Mouse (Mus musculus) G1E-ER4 (cell line): Measurements from ENCODE around the gene Stambp. TPM values are rescaled to one million over a fixed set of nuclear protein-coding genes. Genes with fewer than 3 reads are reported as not detected.

Experiments
- GATA1 ChIP-seq: IDR thresholded peaks from one replicate; pipeline ENCODE4 v1.8.0; 2012; ENCODE audit warnings: low read length, inconsistent platforms
- polyA plus RNA-seq: library from polyadenylated mRNA; stranded (reverse); fragments of >175 nt; gene quantifications from 2 replicates; pipeline ENCODE4 v1.2.3, GENCODE M21; 2012

Gene Stambp
- polyA plus RNA-seq, 1 experiment = 1.6 TPM

DNA sequence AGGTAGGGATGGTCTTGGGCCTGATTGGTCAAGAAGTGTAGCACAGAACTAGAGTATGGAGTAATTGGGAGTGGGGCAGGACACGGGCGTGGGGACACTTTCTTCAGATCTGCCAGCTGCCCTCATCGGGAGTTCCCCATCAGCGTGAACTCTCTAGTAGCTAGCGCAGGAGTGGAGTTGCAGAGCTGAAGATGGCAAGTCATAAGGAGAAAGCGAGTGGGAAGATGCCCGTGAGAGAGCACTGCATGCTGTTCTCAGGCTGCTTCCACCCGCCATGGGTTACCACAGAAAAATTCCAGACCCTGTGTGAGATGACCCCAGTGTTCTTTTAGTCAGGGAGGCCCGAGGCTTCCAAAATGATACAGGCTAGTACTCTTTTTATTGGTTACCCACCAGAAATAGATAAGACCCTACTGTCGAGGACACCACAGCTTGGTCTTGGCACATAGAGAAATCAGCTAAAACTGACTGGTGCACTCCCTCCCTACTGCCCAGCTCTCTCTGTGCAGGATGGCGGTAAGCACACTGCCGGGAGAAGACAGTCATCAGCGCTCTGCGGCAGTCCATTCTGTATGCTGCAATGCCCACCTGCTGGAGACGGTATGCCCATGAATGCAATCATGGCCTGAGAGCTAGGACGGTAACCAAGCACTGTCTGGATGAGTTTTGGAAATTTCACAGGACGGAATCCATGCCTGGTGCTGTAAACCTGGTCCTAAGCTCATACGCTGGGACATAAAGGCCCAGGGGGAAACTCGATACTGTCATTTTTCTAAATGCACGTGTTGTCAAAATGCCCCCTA is 9.8 kb upstream of the Stambp start:
- no peak for TF ChIP-seq GATA1

DNA sequence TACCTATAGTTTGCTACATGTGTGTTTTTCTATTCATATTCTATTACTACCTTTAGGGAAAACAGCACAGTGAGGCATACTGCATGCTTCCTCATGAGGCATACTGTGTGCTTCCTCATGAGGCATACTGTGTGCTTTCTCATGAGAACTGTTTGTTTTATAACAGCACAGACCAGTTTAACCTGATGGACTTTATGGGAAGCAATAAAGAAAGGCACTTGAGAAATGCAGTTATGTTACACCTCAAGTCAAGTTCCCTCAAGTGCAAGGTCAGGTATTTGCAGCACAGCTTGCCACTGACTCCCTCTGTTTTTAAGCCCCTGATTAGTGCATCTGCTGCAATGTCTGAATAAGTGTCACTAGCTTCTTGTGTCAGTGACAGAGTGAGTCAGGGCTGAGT is 5.0 kb upstream of the Stambp start:
- no peak for TF ChIP-seq GATA1

GRCm38 (mm10) chr6:83575609-83576008 is 3.1 kb upstream of the Stambp start:
- TF ChIP-seq GATA1 = no peak

- no peak for TF ChIP-seq GATA1
Observed at GRCm38 (mm10) chr6:83571840-83572667, 475 bp downstream of the Stambp start.

DNA sequence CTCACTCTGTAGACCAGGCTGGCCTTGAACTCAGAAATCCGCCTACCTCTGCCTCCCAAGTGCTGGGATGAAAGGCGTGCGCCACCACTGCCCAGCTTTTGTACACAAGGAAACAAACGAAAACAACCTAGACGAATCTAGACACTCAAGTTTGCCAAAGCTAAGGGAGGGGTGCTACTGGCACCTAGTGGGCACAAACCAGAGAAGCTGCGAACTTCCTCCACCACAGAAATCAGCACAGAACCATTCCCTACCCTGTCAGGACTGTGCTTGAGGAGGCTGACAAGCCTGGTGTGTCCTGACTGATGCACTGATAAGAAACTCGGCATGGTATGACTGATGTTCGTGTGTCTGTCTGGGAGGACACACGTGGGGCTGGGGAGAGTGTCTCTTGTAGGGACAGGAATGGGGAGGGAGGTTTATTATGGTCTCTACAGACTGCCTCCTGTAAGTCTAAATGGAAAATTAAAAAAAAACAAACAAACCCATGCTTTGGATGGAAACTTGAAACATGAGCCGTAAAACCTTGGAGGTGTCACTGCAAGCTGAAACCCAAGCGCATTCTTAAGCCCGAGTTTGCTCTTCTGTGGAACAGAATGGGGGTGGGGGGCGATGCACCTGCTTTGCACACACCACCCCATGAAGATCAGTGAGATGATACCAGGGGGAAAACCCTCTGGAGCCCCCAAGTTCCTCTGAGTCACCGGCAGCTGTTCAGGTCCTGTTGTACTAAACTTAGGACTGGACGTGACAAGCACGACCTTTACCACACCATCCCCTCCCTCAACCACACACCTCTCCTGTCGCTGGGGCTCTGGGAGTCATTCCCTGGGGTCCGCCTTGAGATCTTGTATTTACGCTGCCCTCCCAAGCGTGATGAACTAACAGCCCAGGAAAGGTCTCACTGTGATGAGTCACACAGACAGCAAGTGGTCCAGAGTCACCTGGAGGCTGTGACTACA is 3.3 kb downstream of the Stambp start:
- TF ChIP-seq GATA1 = no peak

- TF ChIP-seq GATA1 = no peak
Observed at GRCm38 (mm10) chr6:83555972-83556371, 16.6 kb downstream of the Stambp start.

- TF ChIP-seq GATA1 = no peak
Observed at GRCm38 (mm10) chr6:83548346-83548745, 24.2 kb downstream of the Stambp start.

DNA sequence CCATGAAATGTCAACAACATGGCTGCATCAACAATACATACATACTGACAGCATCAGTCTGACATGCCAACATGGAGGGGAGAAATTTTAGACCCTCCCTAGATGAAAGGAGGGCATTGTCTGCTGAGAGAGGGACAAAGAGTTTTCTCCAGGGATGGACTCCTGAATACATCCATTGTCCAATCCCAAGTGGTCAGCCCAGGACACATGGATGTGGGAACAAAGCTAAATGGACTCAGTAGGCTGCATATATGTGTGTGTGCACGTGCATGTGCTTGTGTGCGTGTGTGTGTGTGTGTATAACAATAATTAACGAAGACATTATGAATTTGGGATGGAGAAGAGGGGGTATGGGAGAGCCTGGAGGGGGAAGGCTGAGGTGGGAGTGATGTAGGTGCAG is 26.8 kb downstream of the Stambp start:
- no peak for TF ChIP-seq GATA1

DNA sequence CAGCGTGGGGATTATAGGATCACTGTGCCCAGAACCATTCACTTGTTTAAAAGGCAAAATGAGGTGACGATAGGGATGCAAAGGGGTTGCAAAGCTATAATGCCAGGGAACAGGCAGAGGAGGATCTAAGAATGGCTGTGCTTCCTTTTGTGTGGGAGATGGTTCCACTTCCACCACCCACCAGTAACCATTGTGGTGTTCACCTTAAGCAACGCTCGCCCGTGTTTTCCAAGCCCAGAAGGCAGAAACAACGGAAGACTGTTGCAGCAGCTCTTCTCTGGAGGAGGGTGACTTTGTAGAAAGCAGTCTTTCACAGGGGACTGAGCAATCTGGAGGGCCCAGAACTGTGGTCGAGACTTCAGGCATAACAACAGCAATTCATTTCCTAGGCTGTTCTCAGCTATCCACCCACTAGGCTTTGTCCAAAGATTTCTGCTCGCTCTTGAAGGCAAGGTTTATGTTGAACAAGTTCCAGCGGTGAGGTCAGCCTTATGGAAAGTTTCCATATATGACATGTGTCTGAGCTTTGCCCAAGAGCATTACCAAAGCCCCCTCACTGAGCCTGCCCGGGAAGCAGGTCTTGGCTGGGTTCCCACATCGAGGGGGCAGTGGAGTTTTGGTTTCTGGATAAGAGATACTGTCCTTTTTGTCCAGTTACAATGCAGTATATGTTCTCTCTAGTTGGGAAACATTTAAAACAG is 30.6 kb downstream of the Stambp start:
- no peak for TF ChIP-seq GATA1

DNA sequence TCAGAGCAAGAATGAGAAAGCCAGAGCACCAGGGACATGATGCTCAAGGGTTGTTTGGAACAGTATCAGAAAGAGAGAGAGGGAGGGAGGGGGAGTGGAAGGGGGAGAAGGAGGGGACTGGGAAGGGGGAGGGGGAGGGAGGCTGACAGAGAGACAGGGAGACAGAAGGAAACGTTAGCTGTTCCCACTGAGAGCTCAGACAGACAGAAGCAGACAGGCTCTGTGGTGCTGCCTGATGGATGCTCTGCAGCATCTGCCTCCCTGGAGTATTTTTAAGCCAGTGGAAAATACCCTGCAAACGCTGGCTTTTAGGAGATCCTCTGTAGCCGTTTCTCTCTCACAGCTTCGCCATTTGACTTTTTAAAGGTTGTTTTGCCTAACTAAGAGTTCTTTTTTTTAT is 32.5 kb downstream of the Stambp start:
- no peak for TF ChIP-seq GATA1

DNA sequence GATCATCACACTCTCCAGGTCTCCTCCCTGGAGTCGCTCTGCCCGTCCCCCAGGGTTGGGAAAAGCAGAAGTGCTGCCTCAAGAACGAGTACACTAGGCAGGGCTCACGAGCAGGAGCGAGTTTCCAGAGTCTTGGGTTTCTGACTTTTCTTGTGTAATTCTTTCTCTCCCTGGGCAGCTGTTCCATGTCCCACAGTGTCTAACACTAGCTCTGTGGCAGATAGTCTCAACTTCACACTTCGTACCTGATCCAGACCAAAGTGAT is 35.8 kb downstream of the Stambp start:
- TF ChIP-seq GATA1 = no peak

- no peak for TF ChIP-seq GATA1
Observed at GRCm38 (mm10) chr6:83536028-83536794, 36.3 kb downstream of the Stambp start, which contains the start of gene Actg2. Gene Actg2, minus strand, starts transcription at chr6:83536265.

GRCm38 (mm10) chr6:83532608-83533007 is 39.9 kb downstream of the Stambp start:
- TF ChIP-seq GATA1 = no peak

GRCm38 (mm10) chr6:83523194-83523593 is 49.3 kb downstream of the Stambp start:
- TF ChIP-seq GATA1 = no peak
